ENCODE assay signal across 19 mouse cellular contexts in genomic region chr8:126274866-126275360, GRCm38 (mm10). TPM values are rescaled to one million over a fixed set of nuclear protein-coding genes. Genes with fewer than 3 reads are reported as not detected.
DNase-seq lines count a peak whose midpoint lies in the region.
"Had no signal": no experiment of that assay in that cellular context is flagged by ENCODE, and none has a peak within 500 bp of the region (broad histone marks: within the 10 kb centered on the region; RNA-seq: fewer than 3 reads in every experiment).

No protein-coding gene starts in this region.

- peak; percentile 77 to 92 for DNase-seq in adrenal gland, adult (ENCODE audit: inconsistent age in 2 of 2, low spot score in 1 of 2)
- DNase-seq in adrenal gland, postnatal 4 days (ENCODE audit: low spot score in 2 of 2), result no peak
- DNase-seq in ovary, adult 18-20 months (ENCODE audit: low spot score), result peak; percentile 21
- no peak for DNase-seq in ovary, postnatal 10 days (ENCODE audit: low spot score)
- DNase-seq in cerebellum, postnatal 10 days, result peak; percentile 22 to 33
- no peak for DNase-seq in kidney, postnatal 14 days
- DNase-seq in testis, postnatal 14 days (ENCODE audit: low spot score), result no peak
- DNase-seq: gastrocnemius, postnatal 10 days; heart, postnatal 10 days; kidney, adult 9 months; kidney, postnatal 25 days; lung, embryonic 14.5 days; right cerebral cortex, postnatal 4 days had no signal

RNA-seq across cellular contexts. Expression of gene Slc35f3, which starts 23.4 kb away (rescaled TPM):
- total RNA-seq in adrenal gland, postnatal 4 days (2021), result 1 to 10 TPM; 2.9 to 3.4 TPM
- total RNA-seq: CH12.LX; heart, adult 8-10 months; heart, postnatal 10 days; hematopoietic stem cell, adult 5-6 weeks; liver, adult 2 months; megakaryocyte progenitor cell, adult 5-6 weeks; neutrophil, adult 5-6 weeks had no signal

Comparison
In these comparisons a context has a peak if more than half of its experiments do, and no peak if none do; other contexts are left out.
1. DNase-seq: peak in adrenal gland, adult (2 of 2), ovary, adult 18-20 months (single experiment) and cerebellum, postnatal 10 days (2 of 2); none in adrenal gland, postnatal 4 days (0 of 2), ovary, postnatal 10 days (single experiment), kidney, postnatal 14 days (single experiment) and testis, postnatal 14 days (single experiment).